18 mouse cellular contexts compared by ENCODE assay signal in genomic region chr14:26466544-26467125, GRCm38 (mm10).
DNase-seq lines count a peak whose midpoint lies in the region; ATAC-seq and TF ChIP-seq lines count a peak whose summit lies in the region.
"Had no signal": no experiment of that assay in that cellular context is flagged by ENCODE, and none has a peak within 500 bp of the region (broad histone marks: within the 10 kb centered on the region; RNA-seq: fewer than 3 reads in every experiment).

No protein-coding gene starts in this region.

- 35% methylated on average over 5 of the region's 5 CpGs for WGBS in forebrain, postnatal 0 days
- 47% methylated on average over 5 of the region's 5 CpGs for WGBS in forebrain, embryonic 13.5 days
- WGBS in kidney, postnatal 0 days, result 83% methylated on average over 5 of the region's 5 CpGs

- H3K4me3 ChIP-seq in forebrain, postnatal 0 days (ENCODE audit: low read depth, low read length), result no peak overlapping the region
- H3K4me3 ChIP-seq in forebrain, embryonic 13.5 days, result no peak overlapping the region
- no peak overlapping the region for H3K4me3 ChIP-seq in kidney, postnatal 0 days (replicated peaks; ENCODE audit: low read depth, low read length)
- H3K4me3 ChIP-seq: embryonic facial prominence, embryonic 13.5 days; forebrain, embryonic 12.5 days; gastrocnemius, adult 2 months; hindbrain, embryonic 13.5 days had no signal

- H3K4me1 ChIP-seq in forebrain, postnatal 0 days (ENCODE audit: insufficient read depth), result no peaks in the 10 kb centered on the region
- 0 out of 2 replicates have a peak, but pooled peaks cover 2% of the 10 kb centered on the region for H3K4me1 ChIP-seq in forebrain, embryonic 13.5 days
- H3K4me1 ChIP-seq in kidney, postnatal 0 days (replicated peaks; ENCODE audit: insufficient read depth, low read length), result no peaks in the 10 kb centered on the region
- H3K4me1 ChIP-seq: embryonic facial prominence, embryonic 13.5 days; forebrain, embryonic 12.5 days; hindbrain, embryonic 13.5 days had no signal

- peaks cover 13% of the 10 kb centered on the region for H3K36me3 ChIP-seq in forebrain, postnatal 0 days (ENCODE audit: insufficient read depth)
- peaks cover 10% of the 10 kb centered on the region; the same call in 1 of the 2 replicates for H3K36me3 ChIP-seq in forebrain, embryonic 13.5 days (ENCODE audit: poor library complexity, severe bottlenecking)
- peaks cover 14% of the 10 kb centered on the region for H3K36me3 ChIP-seq in kidney, postnatal 0 days (ENCODE audit: insufficient read depth, low read length)
- no peaks in the 10 kb centered on the region; the same call in 1 of the 2 replicates for H3K36me3 ChIP-seq in splenic B cell, adult 2 months (ENCODE audit: control insufficient read depth, insufficient read depth, low read length, poor library complexity, severe bottlenecking)

- no peak overlapping the region for H3K4me2 ChIP-seq in forebrain, postnatal 0 days (ENCODE audit: low read depth)
- no peak overlapping the region for H3K4me2 ChIP-seq in forebrain, embryonic 13.5 days
- no peak overlapping the region for H3K4me2 ChIP-seq in kidney, postnatal 0 days (ENCODE audit: low read length)
- H3K4me2 ChIP-seq: embryonic facial prominence, embryonic 13.5 days; forebrain, embryonic 12.5 days; hindbrain, embryonic 13.5 days had no signal

- peak; percentile 26; the same call in 1 of the 2 replicates for TF ChIP-seq CTCF in forebrain, postnatal 0 days (IDR thresholded peaks at IDR 0.05; ENCODE audit: low read depth)
- 0 out of 2 replicates have a peak, but pooled peaks have one; percentile 7 for TF ChIP-seq CTCF in kidney, postnatal 0 days (IDR thresholded peaks at IDR 0.05; ENCODE audit: low read depth)

- intact Hi-C loops in left cerebral cortex, postnatal 14 days (cut with DNase I), result no loop called here

- H3K9ac ChIP-seq in forebrain, postnatal 0 days, result no peak overlapping the region
- H3K9ac ChIP-seq in forebrain, embryonic 13.5 days, result no peak overlapping the region
- H3K9ac ChIP-seq in kidney, postnatal 0 days (ENCODE audit: low read depth, low read length), result no peak overlapping the region
- H3K9ac ChIP-seq: embryonic facial prominence, embryonic 13.5 days; forebrain, embryonic 12.5 days; hindbrain, embryonic 13.5 days had no signal

- ATAC-seq in forebrain, postnatal 0 days, result no peak
- ATAC-seq in forebrain, embryonic 13.5 days, result no peak
- no peak for ATAC-seq in kidney, postnatal 0 days (replicated peaks; ENCODE audit: low FRiP score, low read depth)

- no peaks in the 10 kb centered on the region for H3K9me3 ChIP-seq in forebrain, postnatal 0 days (ENCODE audit: low read length)
- H3K9me3 ChIP-seq in forebrain, embryonic 13.5 days (replicated peaks), result no peaks in the 10 kb centered on the region
- no peaks in the 10 kb centered on the region for H3K9me3 ChIP-seq in kidney, postnatal 0 days (replicated peaks; ENCODE audit: low read length)
- H3K9me3 ChIP-seq: embryonic facial prominence, embryonic 13.5 days; forebrain, embryonic 12.5 days; hindbrain, embryonic 13.5 days had no signal

- no peak overlapping the region for H3K27ac ChIP-seq in forebrain, postnatal 0 days (ENCODE audit: low read depth, low read length)
- no peak overlapping the region for H3K27ac ChIP-seq in forebrain, embryonic 13.5 days
- no peak overlapping the region for H3K27ac ChIP-seq in kidney, postnatal 0 days
- H3K27ac ChIP-seq: embryonic facial prominence, embryonic 13.5 days; forebrain, embryonic 12.5 days; gastrocnemius, adult 2 months; hindbrain, embryonic 13.5 days had no signal

- DNase-seq in forebrain, postnatal 0 days, result peak; percentile 24
- no peak for DNase-seq in kidney, postnatal 0 days (ENCODE audit: low spot score)
- no peak for DNase-seq in kidney, postnatal 14 days
- peak; percentile 62 for DNase-seq in A20 (ENCODE audit: low read depth, low spot score)
- DNase-seq in splenic B cell, adult 2 months (ENCODE audit: low read depth, low spot score), result peak; percentile 16
- no peak for DNase-seq in left cerebral cortex, postnatal 14 days (ENCODE audit: low spot score in 2 of 2)
- DNase-seq: adrenal gland, postnatal 10 days; cerebellum, adult 11 months; cerebellum, adult 8-10 months; cerebellum, postnatal 25 days; gastrocnemius, adult 2 months; gastrocnemius, postnatal 25 days; heart, postnatal 10 days; heart, postnatal 4 days had no signal

- H3K27me3 ChIP-seq in forebrain, postnatal 0 days (ENCODE audit: insufficient read depth, low read length), result no peaks in the 10 kb centered on the region
- no peaks in the 10 kb centered on the region for H3K27me3 ChIP-seq in forebrain, embryonic 13.5 days
- H3K27me3 ChIP-seq in kidney, postnatal 0 days (ENCODE audit: insufficient read depth, low read length), result no peaks in the 10 kb centered on the region
- no peaks in the 10 kb centered on the region for H3K27me3 ChIP-seq in splenic B cell, adult 2 months (ENCODE audit: control insufficient read depth, insufficient read depth, low read length, poor library complexity, severe bottlenecking)
- H3K27me3 ChIP-seq: embryonic facial prominence, embryonic 13.5 days; forebrain, embryonic 12.5 days; hindbrain, embryonic 13.5 days had no signal

Comparison
In these comparisons a context has a peak if more than half of its experiments do, and no peak if none do; other contexts are left out.
1. DNase-seq: peak in forebrain, postnatal 0 days (single experiment), A20 (single experiment) and splenic B cell, adult 2 months (single experiment); none in kidney, postnatal 0 days (single experiment), kidney, postnatal 14 days (single experiment) and left cerebral cortex, postnatal 14 days (0 of 2).